Mouse (Mus musculus) heart, embryonic 14.5 days (tissue): ENCODE results near the gene Slc45a1. TPM values are rescaled to one million over a fixed set of nuclear protein-coding genes. Genes with fewer than 3 reads are reported as not detected.

ENCODE experiments used
- ATAC-seq: fragments of 200-750 bp; cut with Nextera tagmentation; 2 replicates; pipeline ENCODE4 v1.8.0; 2017; ENCODE audit warnings: low read depth, moderate TSS enrichment; ENCODE audit not compliant: insufficient number of reproducible peaks, insufficient read depth, low FRiP score
- H3K27ac ChIP-seq, 2 experiments: fragments of 200-500 bp in 1 of 2; fragments of 300-500 bp in 1 of 2; sonication (generic) in 1 of 2; replicated peaks in 1 of 2; 2 replicates each; pipeline ENCODE4 v1.5.1; 2012 to 2014; ENCODE audit warnings: low read depth in 2 of 2, low read length in 2 of 2, control low read depth in 1 of 2, mild to moderate bottlenecking in 1 of 2, mixed read lengths in 1 of 2; ENCODE audit not compliant: control insufficient read depth in 1 of 2, insufficient read depth in 1 of 2
- H3K27me3 ChIP-seq: fragments of 300-500 bp; sonication (generic); 2 replicates; pipeline ENCODE4 v1.6.1; 2014; ENCODE audit warnings: mild to moderate bottlenecking, low read length, control low read depth; ENCODE audit not compliant: control insufficient read depth, insufficient read depth
- H3K36me3 ChIP-seq: fragments of 300-500 bp; sonication (generic); 2 replicates; pipeline ENCODE4 v1.6.1; 2014; ENCODE audit warnings: mild to moderate bottlenecking, control low read depth, low read length, mixed read lengths; ENCODE audit not compliant: control insufficient read depth, insufficient read depth
- H3K4me1 ChIP-seq, 2 experiments: fragments of 200-500 bp in 1 of 2; fragments of 300-500 bp in 1 of 2; sonication (generic) in 1 of 2; 2 replicates each; pipeline ENCODE4 v1.6.1; 2012 to 2014; ENCODE audit warnings: low read length in 2 of 2, control low read depth in 1 of 2, mixed read lengths in 1 of 2; ENCODE audit not compliant: control insufficient read depth in 2 of 2, insufficient read depth in 2 of 2
- H3K4me2 ChIP-seq: fragments of 300-500 bp; sonication (generic); 2 replicates; pipeline ENCODE4 v1.6.1; 2014; ENCODE audit warnings: mild to moderate bottlenecking, low read length
- H3K4me3 ChIP-seq, 2 experiments: fragments of 200-500 bp in 1 of 2; fragments of 300-500 bp in 1 of 2; sonication (generic) in 1 of 2; 2 replicates each; pipeline ENCODE4 v1.5.1; 2012 to 2014; ENCODE audit warnings: low read length in 2 of 2, mild to moderate bottlenecking in 2 of 2, control low read depth in 1 of 2, low read depth in 1 of 2, moderate library complexity in 1 of 2; ENCODE audit not compliant: control insufficient read depth in 1 of 2, insufficient read depth in 1 of 2
- H3K9ac ChIP-seq: fragments of 300-500 bp; sonication (generic); 2 replicates; pipeline ENCODE4 v1.6.1; 2014; ENCODE audit warnings: mild to moderate bottlenecking, low read length
- H3K9me3 ChIP-seq: fragments of 300-500 bp; sonication (generic); 2 replicates; pipeline ENCODE4 v1.6.1; 2016; ENCODE audit warnings: low read length, control low read depth; ENCODE audit not compliant: control insufficient read depth
- WGBS: fragments of 180-500 bp; shearing (Covaris S2); extraction: QIAGEN DNeasy Blood & Tissue Kit; methylation state at CpG from one replicate; pipeline ENCODE4 v1.1.7; 2014; 5-methylcytosine and 5-hydroxymethylcytosine counted together
- polyA plus RNA-seq: library from polyadenylated mRNA; unstranded; fragments of >200 nt; fragmentation: Nextera tagmentation; extraction: Ambion mirVana; gene quantifications from 2 replicates; pipeline ENCODE4 v1.2.1, GENCODE M21; 2014

The Slc45a1 gene
- polyA plus RNA-seq, 1 experiment from 2014 or later = 0.05 TPM

- Histone ChIP-seq H3K4me3 (no peak overlapping the region), H3K4me1 (no peaks in the 10 kb centered on the region), H3K36me3 (peaks cover 13% of the 10 kb centered on the region), H3K9me3 (no peaks in the 10 kb centered on the region), H3K9ac (no peak overlapping the region), H3K27ac (no peak overlapping the region; a peak in 1 of 4 replicates), H3K27me3 (no peaks in the 10 kb centered on the region), H3K4me2 (no peak overlapping the region)
- no peak for ATAC-seq
- 45% methylated on average over 6 of the region's 6 CpGs for WGBS
Observed at GRCm38 (mm10) chr4:150625951-150626732, 25.8 kb downstream of the Slc45a1 start.

- peaks cover 18% of the 10 kb centered on the region for H3K36me3 ChIP-seq
- H3K4me1 ChIP-seq = no peaks in the 10 kb centered on the region
- no peak for ATAC-seq
- no peak overlapping the region for H3K4me2 ChIP-seq
- H3K27ac ChIP-seq = no peak overlapping the region
- no peak overlapping the region for H3K4me3 ChIP-seq
- no peaks in the 10 kb centered on the region for H3K9me3 ChIP-seq
- 27% methylated on average over 1 of the region's 1 CpGs for WGBS
- H3K27me3 ChIP-seq = no peaks in the 10 kb centered on the region
- H3K9ac ChIP-seq = no peak overlapping the region
Observed at GRCm38 (mm10) chr4:150625425-150625824, 26.5 kb downstream of the Slc45a1 start.

- Histone ChIP-seq H3K36me3 (peaks cover 23% of the 10 kb centered on the region), H3K9me3 (no peaks in the 10 kb centered on the region), H3K4me3 (no peak overlapping the region), H3K27ac (no peak overlapping the region), H3K9ac (no peak overlapping the region), H3K27me3 (no peaks in the 10 kb centered on the region), H3K4me1 (no peaks in the 10 kb centered on the region), H3K4me2 (no peak overlapping the region)
- no peak for ATAC-seq
- WGBS = 77% methylated on average over 4 of the region's 4 CpGs
Observed at GRCm38 (mm10) chr4:150624933-150625332, 27.0 kb downstream of the Slc45a1 start.

- Histone ChIP-seq H3K9ac (no peak overlapping the region), H3K4me2 (no peak overlapping the region), H3K36me3 (peaks cover 29% of the 10 kb centered on the region), H3K27ac (no peak overlapping the region), H3K4me1 (no peaks in the 10 kb centered on the region), H3K9me3 (no peaks in the 10 kb centered on the region), H3K27me3 (no peaks in the 10 kb centered on the region), H3K4me3 (no peak overlapping the region)
- ATAC-seq = no peak
- 65% methylated on average over 11 of the region's 11 CpGs for WGBS
Observed at GRCm38 (mm10) chr4:150624214-150624823, 27.7 kb downstream of the Slc45a1 start.

- 95% methylated on average over 13 of the region's 13 CpGs for WGBS
- Histone ChIP-seq H3K27me3 (no peaks in the 10 kb centered on the region), H3K36me3 (peaks cover 46% of the 10 kb centered on the region), H3K4me3 (no peak overlapping the region), H3K9ac (no peak overlapping the region), H3K9me3 (no peaks in the 10 kb centered on the region), H3K4me2 (no peak overlapping the region), H3K27ac (no peak overlapping the region), H3K4me1 (no peaks in the 10 kb centered on the region)
- ATAC-seq = no peak
Observed at GRCm38 (mm10) chr4:150622641-150623040, 29.3 kb downstream of the Slc45a1 start.

GRCm38 (mm10) chr4:150619011-150619410 is 33.0 kb downstream of the Slc45a1 start:
- Histone ChIP-seq H3K27ac (no peak overlapping the region), H3K4me3 (no peak overlapping the region), H3K9me3 (no peaks in the 10 kb centered on the region), H3K4me2 (no peak overlapping the region), H3K4me1 (no peaks in the 10 kb centered on the region), H3K36me3 (peaks cover 82% of the 10 kb centered on the region), H3K9ac (no peak overlapping the region), H3K27me3 (no peaks in the 10 kb centered on the region)
- ATAC-seq = no peak
- WGBS = 88% methylated on average over 7 of the region's 7 CpGs

GRCm38 (mm10) chr4:150616841-150617240 is 35.1 kb downstream of the Slc45a1 start:
- no peaks in the 10 kb centered on the region for H3K4me1 ChIP-seq
- H3K9ac ChIP-seq = no peak overlapping the region
- WGBS = 93% methylated on average over 20 of the region's 20 CpGs
- ATAC-seq = no peak
- no peaks in the 10 kb centered on the region for H3K27me3 ChIP-seq
- no peak overlapping the region for H3K27ac ChIP-seq
- H3K4me2 ChIP-seq = no peak overlapping the region
- no peaks in the 10 kb centered on the region for H3K9me3 ChIP-seq
- H3K36me3 ChIP-seq = peaks cover 92% of the 10 kb centered on the region
- H3K4me3 ChIP-seq = no peak overlapping the region
